Comparison of ENCODE assay signal across 23 mouse cellular contexts in the genomic region with DNA sequence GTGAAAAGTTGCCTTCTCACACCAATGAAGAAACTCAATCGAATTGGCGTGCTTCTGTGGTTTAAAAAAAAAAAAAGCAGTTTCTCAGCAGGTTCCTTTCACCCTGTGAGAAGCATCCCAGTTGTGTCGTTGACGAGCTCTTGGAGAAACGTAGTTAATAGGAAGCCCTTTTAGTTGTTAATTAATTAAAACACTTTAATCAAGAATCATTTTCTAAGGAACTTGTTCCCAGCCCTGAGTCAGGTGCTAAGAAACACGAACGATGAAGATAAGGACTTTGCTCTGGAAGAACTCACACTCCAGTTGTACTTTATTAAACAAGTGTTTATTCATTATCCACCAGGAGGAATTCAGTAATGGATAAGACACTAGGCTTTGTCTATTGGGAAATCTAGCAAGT. TPM values are rescaled to one million over a fixed set of nuclear protein-coding genes. Genes with fewer than 3 reads are reported as not detected.
DNase-seq lines count a peak whose midpoint lies in the region; ATAC-seq and TF ChIP-seq lines count a peak whose summit lies in the region.
"Had no signal": no experiment of that assay in that cellular context is flagged by ENCODE, and none has a peak within 500 bp of the region (broad histone marks: within the 10 kb centered on the region; RNA-seq: fewer than 3 reads in every experiment).

No protein-coding gene starts in this region.

- no peak overlapping the region for H3K9ac ChIP-seq in kidney, embryonic 15.5 days
- H3K9ac ChIP-seq: forebrain, embryonic 13.5 days; hindbrain, embryonic 12.5 days; hindbrain, embryonic 15.5 days had no signal

- no peak overlapping the region for H3K4me2 ChIP-seq in kidney, embryonic 15.5 days
- H3K4me2 ChIP-seq: forebrain, embryonic 13.5 days; heart, embryonic 11.5 days; hindbrain, embryonic 12.5 days; hindbrain, embryonic 15.5 days had no signal

- no peak for TF ChIP-seq POLR2A in kidney, adult 2 months (IDR thresholded peaks at IDR 0.05; ENCODE audit: low read depth, low read length)

- no peaks in the 10 kb centered on the region for H3K9me3 ChIP-seq in kidney, embryonic 15.5 days (replicated peaks)
- H3K9me3 ChIP-seq: forebrain, embryonic 10.5 days; forebrain, embryonic 13.5 days; hindbrain, embryonic 12.5 days; hindbrain, embryonic 15.5 days had no signal

- peak; percentile 91 for DNase-seq in kidney, adult 2 months
- DNase-seq in kidney, adult 18-20 months, result no peak
- peak; percentile 24 for DNase-seq in kidney, postnatal 10 days
- DNase-seq in kidney, postnatal 36 days, result peak; percentile 41 to 80
- DNase-seq in layer of hippocampus, postnatal 36 days, result no peak
- DNase-seq: adrenal gland, adult 2 months; adrenal gland, postnatal 14 days; B cell, adult 2 months; cerebellum, adult 11-12 months; cerebellum, adult 8-10 months; cerebellum, postnatal 10 days; cerebellum, postnatal 36 days; embryo, embryonic 11 days; gastrocnemius, postnatal 10 days; gastrocnemius, postnatal 36 days had no signal

- H3K36me3 ChIP-seq in kidney, adult 2 months (ENCODE audit: control insufficient read depth, insufficient read depth, low read length), result no peaks in the 10 kb centered on the region; the same call in 1 of the 2 replicates
- no peaks in the 10 kb centered on the region for H3K36me3 ChIP-seq in kidney, embryonic 15.5 days
- H3K36me3 ChIP-seq: forebrain, embryonic 10.5 days; hindbrain, embryonic 12.5 days; hindbrain, embryonic 15.5 days had no signal

- no peak for TF ChIP-seq CTCF in kidney, adult 2 months (conservative IDR thresholded peaks at IDR 0.05; ENCODE audit: insufficient read depth, insufficient read length, low read depth, low read length)

- peaks cover 16% of the 10 kb centered on the region; the same call in 1 of the 2 replicates for H3K4me1 ChIP-seq in kidney, adult 2 months (ENCODE audit: control insufficient read depth, insufficient read depth, low read length)
- peaks cover 5% of the 10 kb centered on the region for H3K4me1 ChIP-seq in kidney, embryonic 15.5 days

- no peaks in the 10 kb centered on the region for H3K27me3 ChIP-seq in kidney, adult 2 months (replicated peaks; ENCODE audit: control insufficient read depth, insufficient read depth, low read length)
- peaks cover 2% of the 10 kb centered on the region; the same call in 1 of the 2 replicates for H3K27me3 ChIP-seq in kidney, embryonic 15.5 days
- H3K27me3 ChIP-seq: forebrain, embryonic 13.5 days; hindbrain, embryonic 12.5 days; hindbrain, embryonic 15.5 days had no signal

- no peak overlapping the region for H3K4me3 ChIP-seq in kidney, adult 2 months (ENCODE audit: insufficient read depth, low read depth, low read length)
- H3K4me3 ChIP-seq in kidney, embryonic 15.5 days (replicated peaks), result no peak overlapping the region
- H3K4me3 ChIP-seq: forebrain, embryonic 10.5 days; forebrain, embryonic 13.5 days; hindbrain, embryonic 12.5 days; hindbrain, embryonic 15.5 days had no signal

- peak overlapping the region; percentile 92 for H3K27ac ChIP-seq in kidney, adult 2 months (ENCODE audit: insufficient read depth, low read depth, low read length)
- peak overlapping the region; percentile 66 for H3K27ac ChIP-seq in kidney, embryonic 15.5 days
- H3K27ac ChIP-seq: forebrain, embryonic 10.5 days; forebrain, embryonic 13.5 days; hindbrain, embryonic 12.5 days; hindbrain, embryonic 15.5 days had no signal

- no peak for ATAC-seq in kidney, embryonic 15.5 days (replicated peaks; ENCODE audit: low FRiP score)
- ATAC-seq in CD4-positive, CD25-positive, alpha-beta regulatory T cell, adult 4 months, result no peak
- ATAC-seq: forebrain, embryonic 13.5 days; forebrain, embryonic 16.5 days had no signal

- WGBS in kidney, adult 2 months, result 42% methylated on average over 7 of the region's 7 CpGs
- 81% methylated on average over 7 of the region's 7 CpGs for WGBS in kidney, embryonic 15.5 days

RNA-seq across cellular contexts. Expression of a gene that starts 58.8 kb away (rescaled TPM):
- 135 and 164 TPM in 2 replicates for polyA plus RNA-seq in kidney, adult 2 months (2012; rRNA removed)
- polyA plus RNA-seq in kidney, embryonic 15.5 days (2015; fragmentation: Nextera tagmentation; extraction: Ambion mirVana), result 17.8 and 19.0 TPM in 2 replicates
- under 1 TPM; 0.09 to 0.99 TPM for polyA plus RNA-seq in CD4-positive, CD25-positive, alpha-beta regulatory T cell, adult 4 months (2017; shearing (Covaris generic))
- total RNA-seq in layer of hippocampus, postnatal 36 days (2021), result 10 to 100 TPM; 78.1 to 95.3 TPM

Comparison
In these comparisons a context has a peak if more than half of its experiments do, and no peak if none do; other contexts are left out.
1. DNase-seq: peak in kidney, adult 2 months (single experiment), kidney, postnatal 10 days (single experiment) and kidney, postnatal 36 days (2 of 2); none in kidney, adult 18-20 months (single experiment) and layer of hippocampus, postnatal 36 days (0 of 2).